Mouse (Mus musculus) gastrocnemius, adult 18-20 months (tissue): Measurements from ENCODE around the gene Lair1. TPM values are rescaled to one million over a fixed set of nuclear protein-coding genes. Genes with fewer than 3 reads are reported as not detected.
"Not testable (repeated sequence)": the region's sequence is repeated elsewhere in the genome, so short reads cannot be mapped to it uniquely, and the experiment has no call there.

Experiments
- DNase-seq: peaks from one replicate; pipeline ENCODE4 v3.0.0; 2021; ENCODE audit warnings: low spot score
- total RNA-seq, 2 experiments: library from RNA; stranded (reverse); gene quantifications; 2 replicates each; pipeline ENCODE4 v1.2.3; 2021

Lair1 gene
- total RNA-seq, 2 experiments from 2014 or later = 0.97 TPM; not detected in 1

GRCm38 (mm10) chr7:4003996-4004395 is 59.0 kb downstream of the Lair1 start:
- not testable (repeated sequence) for DNase-seq

DNA sequence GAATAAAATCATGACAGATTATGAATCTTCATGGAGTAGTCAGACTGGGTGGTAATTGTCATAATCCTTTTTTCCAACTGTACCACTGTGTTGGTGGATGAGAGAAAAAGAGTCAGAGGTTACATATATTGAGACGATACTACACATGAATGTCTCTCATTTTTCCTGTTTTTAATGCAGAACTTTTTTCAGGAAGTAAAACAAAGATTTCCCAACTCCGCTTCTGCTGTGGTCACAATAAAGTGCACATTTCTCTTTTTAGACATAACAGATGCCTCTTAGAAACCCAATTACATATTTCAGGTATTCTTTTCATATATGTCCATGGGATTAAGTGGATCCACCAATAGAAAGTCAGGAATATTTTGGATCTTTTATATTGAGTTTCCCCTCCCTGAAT is 101.0 kb downstream of the Lair1 start:
- DNase-seq = no peak

GRCm38 (mm10) chr7:3957387-3957786 is 105.6 kb downstream of the Lair1 start:
- no peak for DNase-seq

Other genes with a start within 250 kb of the Lair1 start
- not detected for gene Gm15448, start 237.5 kb downstream of the Lair1 start, total RNA-seq
- under 1 TPM; 0.07 to 0.12 TPM for gene Pira2, start 218.2 kb downstream of the Lair1 start, total RNA-seq
- gene Gm14548, start 165.1 kb downstream of the Lair1 start, total RNA-seq = not detected
- under 1 TPM; 0.09 to 0.28 TPM for gene Lilra6, start 147.7 kb downstream of the Lair1 start, total RNA-seq
- 1 to 10 TPM in 1 of 2 experiments, under 1 TPM in 1; 0.81 to 1.6 TPM for gene Ttyh1, start 56.2 kb upstream of the Lair1 start, total RNA-seq
- gene Leng8, start 73.8 kb upstream of the Lair1 start, total RNA-seq = 10 to 100 TPM; 27.2 to 33.0 TPM
- 1 to 10 TPM; 1.8 to 2.2 TPM for gene Leng9, start 87.2 kb upstream of the Lair1 start, total RNA-seq
- 1 to 10 TPM; 1.5 to 1.7 TPM for gene Cdc42ep5, start 101.7 kb upstream of the Lair1 start, total RNA-seq
- not detected for gene Lilra5, start 174.6 kb upstream of the Lair1 start, total RNA-seq